Mouse (Mus musculus): Measurements from ENCODE around the gene Selenon. TPM values are rescaled to one million over a fixed set of nuclear protein-coding genes. Genes with fewer than 3 reads are reported as not detected.
A peak's percentile ranks its signal among the peaks of the same experiment; 100 is the strongest.

Gene Selenon
- total RNA-seq, 2 experiments from 2014 or later: 4.4 to 6.3 TPM

GRCm38 (mm10) chr4:134555956-134556580 is 4.1 kb upstream of the Selenon start:
- H3K27ac ChIP-seq: no peak overlapping the region
- no peak overlapping the region for H3K4me3 ChIP-seq
- intact Hi-C loops (cut with DNase I): no loop called here
- DNase-seq: peak; percentile 63
- peak; percentile 52 for TF ChIP-seq CTCF (IDR thresholded peaks at IDR 0.05)

GRCm38 (mm10) chr4:134553631-134554030 is 1.7 kb upstream of the Selenon start:
- intact Hi-C loops (cut with DNase I): no loop called here
- TF ChIP-seq CTCF (IDR thresholded peaks at IDR 0.05): peak; percentile 43; the same call in 1 of the 2 replicates
- Histone ChIP-seq H3K4me3 (no peak overlapping the region), H3K27ac (no peak overlapping the region)
- no peak for DNase-seq

GRCm38 (mm10) chr4:134549899-134550298 is 2.1 kb downstream of the Selenon start:
- no peak for DNase-seq
- intact Hi-C loops (cut with DNase I): no loop called here
- TF ChIP-seq CTCF (IDR thresholded peaks at IDR 0.05): peak; percentile 34; the same call in 1 of the 2 replicates
- no peak overlapping the region for H3K27ac ChIP-seq
- no peak overlapping the region for H3K4me3 ChIP-seq

- intact Hi-C loops (cut with DNase I): no loop called here
- Histone ChIP-seq H3K27ac (peak overlapping the region; percentile 44), H3K4me3 (no peak overlapping the region)
- TF ChIP-seq CTCF (IDR thresholded peaks at IDR 0.05): no peak
- peak; percentile 64 for DNase-seq
Observed at GRCm38 (mm10) chr4:134548169-134548938, 3.6 kb downstream of the Selenon start.

- no peak for TF ChIP-seq CTCF (IDR thresholded peaks at IDR 0.05)
- Histone ChIP-seq H3K27ac (peak overlapping the region; percentile 35; the same call in 1 of the 2 replicates), H3K4me3 (no peak overlapping the region)
- peak; percentile 37 for DNase-seq
- intact Hi-C loops (cut with DNase I): no loop called here
Observed at GRCm38 (mm10) chr4:134546814-134547705, 4.9 kb downstream of the Selenon start.

GRCm38 (mm10) chr4:134543261-134543660 is 8.7 kb downstream of the Selenon start:
- H3K4me3 ChIP-seq: no peak overlapping the region
- TF ChIP-seq CTCF (IDR thresholded peaks at IDR 0.05): no peak; the same call in 1 of the 2 replicates
- peak; percentile 92 for DNase-seq
- intact Hi-C loops (cut with DNase I): loop anchor here (1.0 to 5.0 kb wide), 4 partner anchors 44 to 340 kb away; no protein-coding TSS in a partner anchor
- H3K27ac ChIP-seq: no peak overlapping the region

- intact Hi-C loops (cut with DNase I): loop anchor here (1.0 to 5.0 kb wide), 4 partner anchors 45 to 340 kb away; no protein-coding TSS in a partner anchor
- no peak for TF ChIP-seq CTCF (IDR thresholded peaks at IDR 0.05)
- peak; percentile 19 for DNase-seq
- Histone ChIP-seq H3K27ac (no peak overlapping the region), H3K4me3 (no peak overlapping the region)
Observed at GRCm38 (mm10) chr4:134542726-134543125, 9.2 kb downstream of the Selenon start.

GRCm38 (mm10) chr4:134538997-134539580 is 12.9 kb downstream of the Selenon start:
- no peak for DNase-seq
- intact Hi-C loops (cut with DNase I): no loop called here
- no peak overlapping the region for H3K27ac ChIP-seq
- TF ChIP-seq CTCF (IDR thresholded peaks at IDR 0.05): no peak
- no peak overlapping the region for H3K4me3 ChIP-seq

- intact Hi-C loops (cut with DNase I): no loop called here
- TF ChIP-seq CTCF (IDR thresholded peaks at IDR 0.05): no peak
- peak overlapping the region; percentile 96 for H3K27ac ChIP-seq
- H3K4me3 ChIP-seq: peak overlapping the region; percentile 86
- no peak for DNase-seq
Observed at GRCm38 (mm10) chr4:134535787-134536151, 16.2 kb downstream of the Selenon start.

- Histone ChIP-seq H3K4me3 (peak within 1 kb of the TSS; percentile 86), H3K27ac (peak within 1 kb of the TSS; percentile 96)
- DNase-seq: peak; percentile 99
- no peak for TF ChIP-seq CTCF (IDR thresholded peaks at IDR 0.05)
- intact Hi-C loops (cut with DNase I): no loop called here
Observed at GRCm38 (mm10) chr4:134534932-134535786, 16.8 kb downstream of the Selenon start, which contains the start of gene Mtfr1l. Mtfr1l (minus strand) TSS chr4:134535387.

Measured in gastrocnemius, adult 2 months (tissue).